Mouse (Mus musculus): ENCODE measurements at regions not wholly inside any gene's neighbourhood (a gene's known extent, or its start where the extent isn't known, plus 50 kb on each side); places are given as distances from the start of the nearest gene placed in this dataset.

DNA sequence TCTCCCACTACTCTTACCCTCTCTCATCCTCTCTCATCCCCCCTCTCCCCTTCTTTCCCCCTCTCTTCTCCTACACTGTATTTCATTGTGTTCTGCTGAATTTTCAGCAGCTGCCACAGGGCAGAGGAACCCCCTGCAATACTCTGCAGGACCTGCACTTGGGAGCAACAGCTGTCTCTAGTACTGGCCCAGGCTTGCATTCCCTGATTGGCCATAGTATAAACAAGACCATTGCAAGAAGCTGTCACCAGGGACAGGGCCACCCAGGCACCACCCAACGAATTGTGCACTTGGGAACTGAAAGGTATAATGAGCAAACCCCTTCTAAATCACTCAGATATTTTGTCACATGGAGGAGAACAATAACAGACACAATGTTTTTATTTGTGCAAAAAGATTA is 290.5 kb upstream of the Gm5148 start:
- no peak for ATAC-seq (ENCODE audit: insufficient number of reproducible peaks, insufficient read depth, low FRiP score, low TSS enrichment, low read depth)
- no peak overlapping the region for H3K4me3 ChIP-seq
- WGBS = 36% methylated on average over 1 of the region's 1 CpGs
- H3K27me3 ChIP-seq = no peaks in the 10 kb centered on the region
- H3K4me2 ChIP-seq = no peak overlapping the region
- peaks cover 4% of the 10 kb centered on the region; the same call in 1 of the 2 replicates for H3K9me3 ChIP-seq
- no peak overlapping the region for H3K9ac ChIP-seq
- no peak overlapping the region for H3K27ac ChIP-seq
- no peaks in the 10 kb centered on the region for H3K36me3 ChIP-seq
- H3K4me1 ChIP-seq = peaks cover 15% of the 10 kb centered on the region

DNA sequence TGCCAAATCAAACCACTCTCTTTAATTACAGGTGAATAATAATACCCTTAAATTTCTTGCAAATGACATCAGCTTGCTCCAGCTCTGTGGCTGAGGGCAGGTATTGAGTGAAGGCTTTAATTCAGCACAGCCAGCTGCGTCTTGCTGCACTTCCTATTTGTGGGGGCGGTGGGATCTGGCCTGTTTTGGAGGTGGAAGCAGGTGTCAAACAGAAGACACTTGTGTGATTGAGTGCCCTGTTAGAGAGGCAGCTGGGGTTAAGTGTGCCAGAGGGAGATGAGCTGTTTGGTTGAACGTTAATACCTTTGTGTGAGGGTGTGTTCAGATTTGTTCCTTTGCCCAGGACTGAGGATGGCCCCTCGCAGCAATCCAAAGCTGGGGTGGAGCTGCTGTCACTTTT is 284.9 kb upstream of the Gm5148 start:
- Histone ChIP-seq H3K4me3 (no peak overlapping the region), H3K36me3 (no peaks in the 10 kb centered on the region), H3K9ac (no peak overlapping the region), H3K4me2 (no peak overlapping the region), H3K27me3 (no peaks in the 10 kb centered on the region), H3K4me1 (peaks cover 8% of the 10 kb centered on the region), H3K27ac (no peak overlapping the region), H3K9me3 (no peaks in the 10 kb centered on the region)
- no peak for ATAC-seq (ENCODE audit: insufficient number of reproducible peaks, insufficient read depth, low FRiP score, low TSS enrichment, low read depth)
- WGBS = 33% methylated on average over 4 of the region's 4 CpGs

DNA sequence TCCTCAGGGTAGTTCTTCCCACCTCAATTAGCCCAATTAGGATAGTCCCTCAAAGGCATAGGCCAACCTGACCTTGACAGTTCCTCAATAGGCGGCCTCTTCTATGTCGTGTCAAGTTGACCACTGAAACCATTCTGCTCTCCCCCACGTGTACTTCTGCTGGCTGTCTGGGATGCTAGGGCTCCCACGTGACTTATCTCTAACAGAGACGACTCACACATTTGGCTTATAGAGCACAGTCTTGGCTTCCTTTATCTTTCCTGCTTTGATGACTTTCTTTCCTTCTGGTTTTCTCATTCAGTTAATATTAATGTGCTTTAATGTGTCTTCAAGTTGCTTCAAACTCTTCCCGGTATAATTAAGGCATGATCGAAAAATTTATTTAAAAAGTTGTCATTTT is 284.0 kb upstream of the Gm5148 start:
- Histone ChIP-seq H3K9ac (no peak overlapping the region), H3K27ac (no peak overlapping the region), H3K27me3 (no peaks in the 10 kb centered on the region), H3K4me2 (no peak overlapping the region), H3K4me3 (no peak overlapping the region), H3K9me3 (no peaks in the 10 kb centered on the region), H3K4me1 (peaks cover 8% of the 10 kb centered on the region), H3K36me3 (no peaks in the 10 kb centered on the region)
- no peak for ATAC-seq (ENCODE audit: insufficient number of reproducible peaks, insufficient read depth, low FRiP score, low TSS enrichment, low read depth)
- 81% methylated on average over 7 of the region's 7 CpGs for WGBS

DNA sequence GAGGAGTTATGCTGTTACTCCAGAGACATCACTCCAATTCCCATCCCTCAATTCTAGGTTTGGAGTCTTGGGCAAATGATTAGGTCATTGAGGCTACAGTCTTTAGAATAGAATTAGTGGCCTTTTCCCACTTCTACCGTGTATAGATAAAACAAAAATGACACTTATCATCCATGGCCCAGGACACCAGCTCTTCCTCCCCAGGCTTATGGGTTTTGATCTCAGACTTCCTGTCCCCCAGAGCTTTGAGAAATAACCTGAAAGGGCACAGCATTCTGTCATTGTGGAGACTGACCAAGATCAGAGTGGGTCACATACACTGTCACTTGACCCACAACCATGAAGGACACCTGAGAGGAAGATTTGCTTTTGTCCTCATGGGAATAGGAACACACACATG is 283.3 kb upstream of the Gm5148 start:
- no peak overlapping the region for H3K9ac ChIP-seq
- H3K4me1 ChIP-seq = peaks cover 8% of the 10 kb centered on the region
- no peaks in the 10 kb centered on the region for H3K36me3 ChIP-seq
- H3K27ac ChIP-seq = no peak overlapping the region
- no peak for ATAC-seq (ENCODE audit: insufficient number of reproducible peaks, insufficient read depth, low FRiP score, low TSS enrichment, low read depth)
- H3K27me3 ChIP-seq = no peaks in the 10 kb centered on the region
- 85% methylated on average over 1 of the region's 1 CpGs for WGBS
- H3K4me3 ChIP-seq = no peak overlapping the region
- no peaks in the 10 kb centered on the region for H3K9me3 ChIP-seq
- no peak overlapping the region for H3K4me2 ChIP-seq

DNA sequence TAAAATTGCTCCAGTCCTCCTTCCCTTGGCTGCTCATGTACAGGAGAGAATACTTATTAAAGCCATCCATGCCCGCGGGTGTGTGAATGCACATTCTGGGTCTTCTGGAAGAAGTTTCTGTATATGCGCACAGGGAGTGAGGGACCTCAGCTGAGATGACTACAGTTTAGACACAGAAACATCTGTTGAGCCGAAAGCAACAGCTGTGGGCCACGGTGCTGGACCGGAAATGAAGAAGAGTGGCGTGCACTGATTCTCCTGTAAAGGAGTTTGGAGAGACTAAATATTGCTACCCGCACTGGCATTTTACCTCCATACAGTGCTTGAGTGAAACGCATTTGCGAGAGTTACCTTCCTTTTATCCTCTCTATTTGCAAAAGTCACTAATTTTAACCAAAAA is 278.0 kb upstream of the Gm5148 start:
- no peaks in the 10 kb centered on the region for H3K4me1 ChIP-seq
- no peak for ATAC-seq (ENCODE audit: insufficient number of reproducible peaks, insufficient read depth, low FRiP score, low TSS enrichment, low read depth)
- no peaks in the 10 kb centered on the region for H3K36me3 ChIP-seq
- H3K4me3 ChIP-seq = no peak overlapping the region
- H3K9ac ChIP-seq = no peak overlapping the region
- no peak overlapping the region for H3K27ac ChIP-seq
- H3K4me2 ChIP-seq = no peak overlapping the region
- H3K27me3 ChIP-seq = no peaks in the 10 kb centered on the region
- no peaks in the 10 kb centered on the region for H3K9me3 ChIP-seq
- WGBS = 81% methylated on average over 10 of the region's 10 CpGs

DNA sequence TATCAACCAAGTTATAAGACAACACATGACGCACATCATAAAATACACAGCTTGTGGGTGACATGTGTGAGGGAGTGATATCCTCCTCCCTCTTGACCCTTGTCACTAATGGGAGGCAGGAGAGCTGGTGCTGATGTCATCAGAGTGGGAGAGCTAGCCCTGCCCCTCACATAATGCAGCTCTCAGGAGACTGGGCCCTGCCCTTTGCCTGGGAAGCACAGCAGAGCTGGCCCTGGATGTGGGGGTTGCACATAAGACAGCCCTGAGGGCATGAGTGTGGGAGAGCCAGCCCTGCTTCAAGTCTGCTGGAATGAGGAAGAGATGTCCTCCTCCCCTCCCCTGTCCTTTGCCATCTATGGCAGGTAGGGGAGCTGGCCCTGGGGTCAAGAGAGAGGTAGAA is 275.5 kb upstream of the Gm5148 start:
- WGBS = 97% methylated on average over 1 of the region's 1 CpGs
- ATAC-seq (ENCODE audit: insufficient number of reproducible peaks, insufficient read depth, low FRiP score, low TSS enrichment, low read depth) = no peak

DNA sequence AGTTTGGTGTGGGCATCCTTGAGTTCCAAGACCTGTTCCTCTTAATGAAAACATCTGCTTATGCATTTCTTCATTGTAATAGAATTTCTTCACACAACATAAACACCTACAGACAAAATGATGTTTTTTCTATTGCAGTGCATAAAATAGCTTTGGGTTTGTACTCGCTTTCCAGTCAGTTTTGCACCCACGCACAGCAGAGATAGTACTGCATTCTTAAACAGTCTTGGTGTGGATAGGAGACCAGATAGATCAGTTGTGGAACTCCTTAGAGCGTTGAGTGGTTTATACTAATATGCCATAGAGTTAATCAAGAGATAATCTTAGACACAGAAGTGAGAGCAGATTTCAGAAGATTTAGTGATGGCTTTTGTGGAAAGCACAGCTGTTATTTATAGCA is 273.7 kb upstream of the Gm5148 start:
- no peak for ATAC-seq (ENCODE audit: insufficient number of reproducible peaks, insufficient read depth, low FRiP score, low TSS enrichment, low read depth)
- no peaks in the 10 kb centered on the region for H3K9me3 ChIP-seq
- H3K36me3 ChIP-seq = no peaks in the 10 kb centered on the region
- H3K9ac ChIP-seq = no peak overlapping the region
- no peaks in the 10 kb centered on the region for H3K27me3 ChIP-seq
- no peak overlapping the region for H3K27ac ChIP-seq
- WGBS = 89% methylated on average over 3 of the region's 3 CpGs
- no peaks in the 10 kb centered on the region for H3K4me1 ChIP-seq
- no peak overlapping the region for H3K4me3 ChIP-seq
- H3K4me2 ChIP-seq = no peak overlapping the region

More for the DNA sequence above, 275.5 kb upstream of the Gm5148 start:
- Histone ChIP-seq H3K9ac (no peak overlapping the region), H3K9me3 (no peaks in the 10 kb centered on the region), H3K4me3 (no peak overlapping the region), H3K4me2 (no peak overlapping the region), H3K36me3 (no peaks in the 10 kb centered on the region), H3K4me1 (no peaks in the 10 kb centered on the region), H3K27ac (no peak overlapping the region), H3K27me3 (no peaks in the 10 kb centered on the region)

DNA sequence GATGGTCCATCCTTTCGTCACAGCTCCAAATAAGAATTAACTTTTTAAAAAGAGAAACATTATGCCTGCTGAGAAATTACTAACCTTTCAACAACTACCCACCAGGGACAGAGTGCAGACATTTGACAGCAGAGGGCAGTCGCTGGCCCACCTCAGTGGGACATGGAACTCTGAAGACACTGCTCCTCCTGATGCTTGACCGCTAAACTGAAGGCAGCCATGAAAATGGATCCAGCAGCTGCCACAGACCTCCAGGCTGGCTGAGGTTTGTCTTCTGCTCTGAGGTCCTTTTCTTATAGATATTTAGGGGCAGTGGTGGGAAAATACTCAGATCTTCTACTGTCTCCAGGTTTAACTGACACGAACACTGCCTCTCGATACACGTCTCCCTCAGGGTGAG is 265.7 kb upstream of the Gm5148 start:
- no peak overlapping the region for H3K4me2 ChIP-seq
- H3K27me3 ChIP-seq = no peaks in the 10 kb centered on the region
- H3K9ac ChIP-seq = no peak overlapping the region
- H3K4me1 ChIP-seq = peaks cover 11% of the 10 kb centered on the region
- H3K9me3 ChIP-seq = no peaks in the 10 kb centered on the region
- no peaks in the 10 kb centered on the region for H3K36me3 ChIP-seq
- 97% methylated on average over 6 of the region's 6 CpGs for WGBS
- ATAC-seq (ENCODE audit: insufficient number of reproducible peaks, insufficient read depth, low FRiP score, low TSS enrichment, low read depth) = no peak
- no peak overlapping the region for H3K27ac ChIP-seq
- no peak overlapping the region for H3K4me3 ChIP-seq

DNA sequence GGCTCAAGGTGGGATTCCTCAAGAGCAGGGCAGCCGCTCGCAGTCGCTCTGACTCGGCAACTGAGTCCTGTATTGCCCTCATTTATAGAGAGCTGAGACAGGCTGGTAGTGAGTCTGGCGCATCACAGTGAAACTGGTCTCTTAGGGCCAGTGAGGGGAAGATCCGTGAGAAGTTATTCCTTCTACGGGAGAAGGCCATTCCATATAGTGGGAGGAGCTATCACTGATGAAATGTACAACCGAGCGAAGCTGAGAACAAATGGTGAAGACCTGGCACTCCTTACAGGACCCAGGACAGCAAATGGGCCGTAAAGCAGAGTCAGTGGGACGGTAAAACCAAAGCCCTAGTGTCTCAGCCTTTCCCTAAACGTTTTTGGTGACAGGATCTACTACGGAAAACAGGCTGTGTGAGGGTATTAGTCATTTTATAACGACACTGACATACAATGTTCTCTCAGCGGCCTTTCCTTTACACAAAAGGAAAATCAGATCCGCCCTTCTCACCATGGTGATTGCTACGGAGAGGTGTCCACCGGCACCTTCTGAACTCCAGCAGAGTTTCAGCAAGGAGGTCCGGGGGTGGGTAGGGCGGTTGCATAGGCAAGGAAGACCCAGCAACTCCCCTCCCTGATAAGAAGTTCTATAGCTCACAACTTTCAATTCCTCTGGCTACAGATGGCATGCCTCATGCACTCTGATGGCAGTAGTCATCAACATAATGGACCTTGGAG is 263.6 kb upstream of the Gm5148 start:
- no peak overlapping the region for H3K4me2 ChIP-seq
- H3K9me3 ChIP-seq = no peaks in the 10 kb centered on the region
- peaks cover 11% of the 10 kb centered on the region for H3K4me1 ChIP-seq
- H3K27ac ChIP-seq = no peak overlapping the region
- no peak for ATAC-seq (ENCODE audit: insufficient number of reproducible peaks, insufficient read depth, low FRiP score, low TSS enrichment, low read depth)
- H3K4me3 ChIP-seq = no peak overlapping the region
- H3K36me3 ChIP-seq = no peaks in the 10 kb centered on the region
- WGBS = 85% methylated on average over 20 of the region's 20 CpGs
- H3K27me3 ChIP-seq = no peaks in the 10 kb centered on the region
- H3K9ac ChIP-seq = no peak overlapping the region

DNA sequence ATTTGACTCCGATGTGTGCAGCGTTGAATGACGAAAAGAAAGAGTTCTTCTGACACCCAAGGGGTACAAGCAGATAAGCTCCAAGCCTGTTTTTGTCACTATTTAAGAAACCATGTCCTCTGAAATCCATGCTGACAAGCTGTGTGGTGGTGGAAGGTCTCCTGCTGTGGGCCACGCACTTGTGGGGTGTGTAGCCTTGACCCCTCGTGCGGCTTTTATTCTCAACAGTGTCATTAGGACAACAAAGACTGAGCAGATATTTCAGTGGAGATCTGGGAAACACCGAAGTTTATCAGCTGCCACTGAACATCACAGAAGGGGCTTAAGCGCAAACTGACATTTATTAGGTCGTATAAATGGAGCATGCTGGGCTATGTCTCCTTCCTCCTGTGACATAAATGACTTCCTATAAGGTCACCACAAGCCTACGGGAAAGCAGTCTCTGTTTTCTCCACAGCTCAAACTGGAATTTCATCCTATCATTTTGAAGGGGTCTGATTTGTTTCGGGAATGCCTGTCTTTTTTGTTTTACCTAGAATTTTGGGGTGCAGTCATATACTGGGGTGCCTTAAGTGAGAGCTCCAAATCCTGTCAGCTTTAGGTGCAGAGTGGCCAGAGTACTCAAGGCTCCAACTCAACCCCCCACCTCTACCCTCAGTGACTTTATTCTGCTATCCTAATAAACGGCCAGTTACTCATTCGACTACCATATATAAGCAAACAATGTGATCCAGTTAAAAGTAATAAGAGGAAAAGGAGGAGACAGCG is 262.9 kb upstream of the Gm5148 start:
- H3K4me3 ChIP-seq = no peak overlapping the region
- no peaks in the 10 kb centered on the region for H3K36me3 ChIP-seq
- no peaks in the 10 kb centered on the region for H3K27me3 ChIP-seq
- no peaks in the 10 kb centered on the region for H3K9me3 ChIP-seq
- H3K4me1 ChIP-seq = peaks cover 11% of the 10 kb centered on the region
- H3K9ac ChIP-seq = no peak overlapping the region
- no peak overlapping the region for H3K27ac ChIP-seq
- ATAC-seq (ENCODE audit: insufficient number of reproducible peaks, insufficient read depth, low FRiP score, low TSS enrichment, low read depth) = no peak
- WGBS = 81% methylated on average over 14 of the region's 14 CpGs
- H3K4me2 ChIP-seq = no peak overlapping the region

DNA sequence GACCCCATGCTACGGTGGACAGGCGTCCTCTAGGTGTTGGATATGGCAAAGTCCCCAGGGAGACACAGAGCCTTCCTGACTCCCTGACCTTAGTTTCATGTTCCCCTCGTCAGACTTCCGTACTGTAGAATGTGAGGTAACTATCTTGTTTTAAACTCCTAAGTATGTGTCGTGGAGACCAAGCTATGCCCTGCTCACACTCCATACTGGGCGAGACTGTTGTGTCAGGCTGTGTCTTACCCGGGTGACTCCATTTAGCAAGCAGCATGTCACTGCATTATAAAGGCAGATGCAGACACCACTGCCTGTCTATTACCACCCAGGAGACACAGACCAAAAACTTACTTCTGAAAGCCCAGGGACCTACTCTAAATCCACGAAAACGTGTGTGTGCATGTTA is 260.4 kb upstream of the Gm5148 start:
- no peak for ATAC-seq (ENCODE audit: insufficient number of reproducible peaks, insufficient read depth, low FRiP score, low TSS enrichment, low read depth)
- no peaks in the 10 kb centered on the region for H3K27me3 ChIP-seq
- H3K36me3 ChIP-seq = no peaks in the 10 kb centered on the region
- no peak overlapping the region for H3K4me3 ChIP-seq
- H3K9ac ChIP-seq = no peak overlapping the region
- no peaks in the 10 kb centered on the region for H3K9me3 ChIP-seq
- no peak overlapping the region for H3K4me2 ChIP-seq
- H3K4me1 ChIP-seq = peaks cover 11% of the 10 kb centered on the region
- 85% methylated on average over 9 of the region's 9 CpGs for WGBS
- H3K27ac ChIP-seq = no peak overlapping the region

DNA sequence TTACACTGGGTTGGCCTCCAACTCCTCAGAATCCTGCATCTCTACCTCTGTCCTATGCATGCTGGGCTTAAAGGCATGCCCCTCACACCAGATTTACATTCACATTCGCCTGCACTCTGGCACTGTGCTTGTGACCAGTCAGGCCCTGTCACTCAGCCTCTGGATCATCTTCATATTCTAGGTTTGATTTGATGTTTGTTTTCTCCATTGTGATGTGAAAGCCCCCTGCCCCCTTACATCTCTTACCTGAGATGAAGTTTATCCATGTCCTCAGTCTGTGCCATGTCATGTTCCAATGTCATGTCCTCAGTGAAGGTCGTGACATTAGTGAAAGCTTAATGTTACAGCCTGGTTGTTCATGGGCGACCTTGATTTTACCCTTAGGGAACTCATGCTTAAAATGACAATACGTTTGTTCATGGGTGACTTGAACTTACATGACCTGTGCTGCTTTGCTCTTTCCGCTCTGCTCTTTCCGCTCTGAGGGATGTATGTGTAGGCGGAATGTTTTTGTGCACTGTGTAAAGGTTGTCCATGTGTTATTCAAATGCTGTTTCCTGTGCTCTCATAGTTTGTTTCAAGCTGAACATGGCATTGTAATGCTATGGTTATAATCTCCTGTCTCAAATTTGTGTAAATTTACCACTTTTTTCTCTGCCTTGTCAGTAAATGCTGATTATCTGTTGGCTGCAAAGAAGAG is 257.3 kb upstream of the Gm5148 start:
- no peak overlapping the region for H3K4me2 ChIP-seq
- H3K27ac ChIP-seq = no peak overlapping the region
- no peaks in the 10 kb centered on the region for H3K27me3 ChIP-seq
- no peak for ATAC-seq (ENCODE audit: insufficient number of reproducible peaks, insufficient read depth, low FRiP score, low TSS enrichment, low read depth)
- no peak overlapping the region for H3K9ac ChIP-seq
- H3K36me3 ChIP-seq = no peaks in the 10 kb centered on the region
- 52% methylated on average over 7 of the region's 7 CpGs for WGBS
- no peak overlapping the region for H3K4me3 ChIP-seq
- no peaks in the 10 kb centered on the region for H3K9me3 ChIP-seq
- H3K4me1 ChIP-seq = peaks cover 23% of the 10 kb centered on the region
